Mouse (Mus musculus) CH12.LX (cell line): ENCODE measurements around the gene Nek11. TPM values are rescaled to one million over a fixed set of nuclear protein-coding genes. Genes with fewer than 3 reads are reported as not detected.
A peak's percentile ranks its signal among the peaks of the same experiment; 100 is the strongest.

Experiments used
- DNase-seq: peaks from one replicate; pipeline ENCODE4 v3.0.0-alpha.2; 2013; ENCODE audit errors: extremely low read depth
- H3K27ac ChIP-seq: 2 replicates; pipeline ENCODE4 v1.5.1; 2012; ENCODE audit warnings: low read depth, mild to moderate bottlenecking, control low read depth, moderate library complexity; ENCODE audit not compliant: insufficient read depth
- H3K27me3 ChIP-seq: replicated peaks from 2 replicates; pipeline ENCODE3; 2012; ENCODE audit warnings: inconsistent platforms
- H3K36me3 ChIP-seq, 2 experiments: replicated peaks in 1 of 2; 2 replicates each; pipeline versions ENCODE3 to v1.6.1; 2012; ENCODE audit warnings: inconsistent platforms in 1 of 2, low read length in 1 of 2, mild to moderate bottlenecking in 1 of 2, mixed read lengths in 1 of 2, moderate library complexity in 1 of 2; ENCODE audit not compliant: control insufficient read depth in 1 of 2, insufficient read depth in 1 of 2
- H3K4me1 ChIP-seq, 2 experiments: 2 replicates each; pipeline ENCODE4 v1.6.1; 2012; ENCODE audit warnings: inconsistent platforms in 1 of 2, moderate library complexity in 1 of 2; ENCODE audit not compliant: insufficient read depth in 2 of 2, control insufficient read depth in 1 of 2
- H3K4me2 ChIP-seq: 2 replicates; pipeline ENCODE4 v1.6.1; 2012; ENCODE audit warnings: low read depth, mild to moderate bottlenecking, control low read depth; ENCODE audit not compliant: poor library complexity, insufficient read depth, severe bottlenecking
- H3K4me3 ChIP-seq, 3 experiments: fragments of 150-350 bp in 1 of 3; sonication (generic) in 1 of 3; replicated peaks in 1 of 3; 2 replicates each; pipeline versions ENCODE3 to v1.5.1; 2011 to 2012; ENCODE audit warnings: low read depth in 2 of 3, low read length in 2 of 3, mild to moderate bottlenecking in 2 of 3, moderate library complexity in 2 of 3, control low read depth in 1 of 3, improper control_type of control experiment in 1 of 3, inconsistent platforms in 1 of 3, mixed read lengths in 1 of 3; ENCODE audit not compliant: poor library complexity in 1 of 3
- H3K79me2 ChIP-seq: replicated peaks from 2 replicates; pipeline ENCODE4 v1.6.1; 2012; ENCODE audit warnings: mild to moderate bottlenecking, moderate library complexity; ENCODE audit not compliant: control insufficient read depth, poor library complexity, insufficient read depth, severe bottlenecking; ENCODE audit errors: extremely low read depth
- H3K9ac ChIP-seq: 2 replicates; pipeline ENCODE4 v1.6.1; 2012; ENCODE audit warnings: low read depth, mild to moderate bottlenecking, control low read depth, moderate library complexity; ENCODE audit not compliant: insufficient read depth
- H3K9me3 ChIP-seq: replicated peaks from 2 replicates; pipeline ENCODE3; 2012; ENCODE audit warnings: low read length, inconsistent platforms, mixed read lengths
- BHLHE40 ChIP-seq: IDR thresholded peaks from 2 replicates; pipeline ENCODE4 v1.6.1; 2011; ENCODE audit warnings: mild to moderate bottlenecking, low read depth, low read length, improper control_type of control experiment
- CHD1 ChIP-seq: IDR thresholded peaks from 2 replicates; pipeline ENCODE4 v1.6.1; 2012; ENCODE audit warnings: low read depth, low read length, improper control_type of control experiment, inconsistent platforms
- CHD2 ChIP-seq: IDR thresholded peaks from 2 replicates; pipeline ENCODE4 v1.6.1; 2011; ENCODE audit warnings: low read length, improper control_type of control experiment
- CTCF ChIP-seq, 2 experiments: IDR thresholded peaks in 1 of 2; conservative IDR thresholded peaks in 1 of 2; 2 replicates each; pipeline ENCODE4 v1.5.1; 2011 to 2012; ENCODE audit warnings: low read depth in 2 of 2, low read length in 2 of 2, improper control_type of control experiment in 1 of 2, inconsistent platforms in 1 of 2, mild to moderate bottlenecking in 1 of 2, moderate library complexity in 1 of 2
- E2F4 ChIP-seq: IDR thresholded peaks from 2 replicates; pipeline ENCODE4 v1.6.1; 2011; ENCODE audit warnings: low read depth, low read length, improper control_type of control experiment; ENCODE audit not compliant: insufficient replicate concordance
- ELF1 ChIP-seq: IDR thresholded peaks from 2 replicates; pipeline ENCODE4 v1.6.1; 2014; ENCODE audit warnings: low read depth, mild to moderate bottlenecking, inconsistent platforms, low read length, improper control_type of control experiment
- EP300 ChIP-seq: IDR thresholded peaks from 2 replicates; pipeline ENCODE4 v1.6.1; 2011; ENCODE audit warnings: low read length, improper control_type of control experiment
- ETS1 ChIP-seq: conservative IDR thresholded peaks from 2 replicates; pipeline ENCODE4 v1.6.1; 2012; ENCODE audit warnings: low read depth, mild to moderate bottlenecking, inconsistent platforms, low read length, improper control_type of control experiment, moderate library complexity
- GABPA ChIP-seq: IDR thresholded peaks from 2 replicates; pipeline ENCODE4 v1.6.1; 2012; ENCODE audit warnings: low read depth, low read length, improper control_type of control experiment, inconsistent platforms; ENCODE audit not compliant: insufficient replicate concordance
- HCFC1 ChIP-seq: IDR thresholded peaks from 2 replicates; pipeline ENCODE4 v1.6.1; 2012; ENCODE audit warnings: low read depth, mild to moderate bottlenecking, inconsistent platforms, low read length, improper control_type of control experiment
- IRF4 ChIP-seq: IDR thresholded peaks from 2 replicates; pipeline ENCODE4 v1.6.1; 2014; ENCODE audit warnings: low read depth, mild to moderate bottlenecking, inconsistent platforms, low read length, improper control_type of control experiment
- JUN ChIP-seq: IDR thresholded peaks from 2 replicates; pipeline ENCODE4 v1.6.1; 2011; ENCODE audit warnings: low read depth, mild to moderate bottlenecking, low read length, improper control_type of control experiment, moderate library complexity; ENCODE audit not compliant: insufficient read depth
- JUND ChIP-seq: conservative IDR thresholded peaks from 2 replicates; pipeline ENCODE4 v1.6.1; 2011; ENCODE audit warnings: low read depth, low read length, improper control_type of control experiment
- KAT2A ChIP-seq: IDR thresholded peaks from 2 replicates; pipeline ENCODE4 v1.6.1; 2012; ENCODE audit warnings: low read length, improper control_type of control experiment, inconsistent platforms; ENCODE audit not compliant: insufficient replicate concordance
- MAFK ChIP-seq: IDR thresholded peaks from 2 replicates; pipeline ENCODE4 v1.6.1; 2011; ENCODE audit warnings: low read length, improper control_type of control experiment; ENCODE audit not compliant: insufficient replicate concordance
- MAX ChIP-seq: IDR thresholded peaks from 2 replicates; pipeline ENCODE4 v1.6.1; 2011; ENCODE audit warnings: low read length, improper control_type of control experiment
- MAZ ChIP-seq: IDR thresholded peaks from 2 replicates; pipeline ENCODE4 v1.6.1; 2012; ENCODE audit warnings: low read depth, mild to moderate bottlenecking, inconsistent platforms, low read length, improper control_type of control experiment, moderate library complexity
- MEF2A ChIP-seq: IDR thresholded peaks from 2 replicates; pipeline ENCODE4 v1.6.1; 2014; ENCODE audit warnings: low read depth, mild to moderate bottlenecking, inconsistent platforms, low read length, improper control_type of control experiment, borderline replicate concordance
- MXI1 ChIP-seq: IDR thresholded peaks from 2 replicates; pipeline ENCODE4 v1.6.1; 2011; ENCODE audit warnings: mild to moderate bottlenecking, low read depth, low read length, improper control_type of control experiment
- MYC ChIP-seq: IDR thresholded peaks from 2 replicates; pipeline ENCODE4 v1.6.1; 2011; ENCODE audit warnings: low read depth, mild to moderate bottlenecking, improper control_type of control experiment, low read length
- NELFE ChIP-seq: IDR thresholded peaks from 2 replicates; pipeline ENCODE4 v1.6.1; 2011; ENCODE audit warnings: low read depth, low read length, improper control_type of control experiment
- NRF1 ChIP-seq: IDR thresholded peaks from 2 replicates; pipeline ENCODE4 v1.6.1; 2014; ENCODE audit warnings: low read depth, mild to moderate bottlenecking, inconsistent platforms, low read length, improper control_type of control experiment, moderate library complexity
- PAX5 ChIP-seq: IDR thresholded peaks from 2 replicates; pipeline ENCODE4 v1.6.1; 2012; ENCODE audit warnings: low read length, inconsistent platforms, mixed read lengths
- POLR2A ChIP-seq: IDR thresholded peaks from 2 replicates; pipeline ENCODE4 v1.6.1; 2011; ENCODE audit warnings: low read depth, mild to moderate bottlenecking, improper control_type of control experiment, low read length
- POLR2AphosphoS2 ChIP-seq: IDR thresholded peaks from 2 replicates; pipeline ENCODE4 v1.6.1; 2011; ENCODE audit warnings: low read depth, low read length, improper control_type of control experiment
- RAD21 ChIP-seq: IDR thresholded peaks from 2 replicates; pipeline ENCODE4 v1.6.1; 2011; ENCODE audit warnings: low read depth, mild to moderate bottlenecking, low read length, improper control_type of control experiment, moderate library complexity
- RCOR1 ChIP-seq: conservative IDR thresholded peaks from 2 replicates; pipeline ENCODE4 v1.6.1; 2012; ENCODE audit warnings: low read depth, mild to moderate bottlenecking, inconsistent platforms, low read length, improper control_type of control experiment
- SIN3A ChIP-seq: IDR thresholded peaks from 2 replicates; pipeline ENCODE4 v1.6.1; 2012; ENCODE audit warnings: low read length, improper control_type of control experiment, inconsistent platforms
- SMC3 ChIP-seq: IDR thresholded peaks from 2 replicates; pipeline ENCODE4 v1.6.1; 2011; ENCODE audit warnings: low read depth, low read length, improper control_type of control experiment
- TBP ChIP-seq: conservative IDR thresholded peaks from 2 replicates; pipeline ENCODE4 v1.6.1; 2011; ENCODE audit warnings: low read depth, low read length, improper control_type of control experiment
- TCF12 ChIP-seq: IDR thresholded peaks from 2 replicates; pipeline ENCODE4 v1.6.1; 2014; ENCODE audit warnings: low read depth, mild to moderate bottlenecking, inconsistent platforms, low read length, improper control_type of control experiment
- UBTF ChIP-seq: IDR thresholded peaks from 2 replicates; pipeline ENCODE4 v1.6.1; 2012; ENCODE audit warnings: low read depth, mild to moderate bottlenecking, inconsistent platforms, low read length, improper control_type of control experiment, moderate library complexity
- USF1 ChIP-seq: IDR thresholded peaks from 2 replicates; pipeline ENCODE4 v1.6.1; 2014; ENCODE audit warnings: low read depth, mild to moderate bottlenecking, inconsistent platforms, low read length, improper control_type of control experiment
- USF2 ChIP-seq: conservative IDR thresholded peaks from 2 replicates; pipeline ENCODE4 v1.6.1; 2011; ENCODE audit warnings: low read depth, low read length, improper control_type of control experiment
- ZC3H11A ChIP-seq: IDR thresholded peaks from 2 replicates; pipeline ENCODE4 v1.6.1; 2012; ENCODE audit warnings: low read depth, mild to moderate bottlenecking, inconsistent platforms, low read length, improper control_type of control experiment
- ZKSCAN1 ChIP-seq: IDR thresholded peaks from 2 replicates; pipeline ENCODE4 v1.6.1; 2012; ENCODE audit warnings: low read depth, inconsistent platforms, low read length, improper control_type of control experiment, borderline replicate concordance
- ZMIZ1 ChIP-seq: IDR thresholded peaks from 2 replicates; pipeline ENCODE4 v1.6.1; 2012; ENCODE audit warnings: low read depth, mild to moderate bottlenecking, inconsistent platforms, low read length, improper control_type of control experiment
- ZNF384 ChIP-seq: IDR thresholded peaks from 2 replicates; pipeline ENCODE4 v1.6.1; 2012; ENCODE audit warnings: low read depth, low read length, improper control_type of control experiment, inconsistent platforms
- dilution Hi-C: fragments of 300-500 bp; cut with MboI; formaldehyde crosslinking; loops from 2 replicates; pipeline ENCODE4 v1.14.3; 2020; ENCODE audit warnings: low sequenced_read_pairs; ENCODE audit not compliant: extremely low pct_unique_long_range_greater_than_20kb, extremely low pct_ligation_motif_present
- in situ Hi-C: fragments of 300-500 bp; cut with MboI; formaldehyde crosslinking; loops from 3 replicates; pipeline ENCODE4 v1.14.3; 2019; ENCODE audit warnings: low sequenced_read_pairs, low pct_ligation_motif_present, low pct_unique_long_range_greater_than_20kb, mixed read lengths
- polyA plus RNA-seq: library from polyadenylated mRNA; unstranded; fragments of >175 nt; gene quantifications from 2 replicates; pipeline ENCODE4 v1.2.1, GENCODE M21; 2012; ENCODE audit warnings: low read depth; ENCODE audit not compliant: insufficient read length
- total RNA-seq, 2 experiments: library from RNA; depleted of rRNA; stranded (reverse); fragments of 300-350 nt in 1 of 2; fragments of >200 nt in 1 of 2; gene quantifications; 2 replicates each; pipeline ENCODE4 v1.2.3; 2012 to 2014

Nek11 gene
- total and polyA plus RNA-seq, 3 experiments: 0.17 to 0.32 TPM; not detected in 1

- dilution Hi-C loops (no loop called here), in situ Hi-C loops (loop anchor here (25.0 kb wide), 1 partner anchor 256 kb away; the partner anchor contains the start of genes Aste1 and Nek11)
- DNase-seq: peak; percentile 95
- Histone ChIP-seq H3K4me1 (peaks cover 14 to 35% of the 10 kb centered on the region in 2 experiments), H3K9ac (peak within 1 kb of the TSS; percentile 73), H3K4me2 (peak within 1 kb of the TSS; percentile 94), H3K27ac (peak within 1 kb of the TSS; percentile 68), H3K9me3 (no peaks in the 10 kb centered on the region), H3K36me3 (peaks cover 3 to 18% of the 10 kb centered on the region in 2 experiments), H3K27me3 (no peaks in the 10 kb centered on the region), H3K79me2 (no peaks in the 10 kb centered on the region), H3K4me3 (peak within 1 kb of the TSS; percentile 74 to 96 (median 89))
- TF ChIP-seq GABPA (no peak), MAZ (no peak), TBP (peak; percentile 78), USF2 (no peak), RAD21 (no peak), MEF2A (no peak), PAX5 (no peak), ZC3H11A (no peak), TCF12 (peak; percentile 58; the same call in 1 of the 2 replicates), NELFE (peak; percentile 73), ETS1 (no peak), POLR2AphosphoS2 (peak; percentile 46; the same call in 1 of the 2 replicates), SMC3 (no peak), POLR2A (peak; percentile 87), CHD2 (no peak; the same call in 1 of the 2 replicates), CHD1 (no peak), E2F4 (no peak), EP300 (no peak), KAT2A (no peak), HCFC1 (peak; percentile 51), JUN (no peak), ELF1 (peak; percentile 99), USF1 (no peak), ZKSCAN1 (no peak), IRF4 (no peak), RCOR1 (no peak), NRF1 (no peak), MXI1 (peak; percentile 77), UBTF (0 out of 2 replicates have a peak, but pooled peaks have one; percentile 36), MAX (peak; percentile 61; the same call in 1 of the 2 replicates), ZMIZ1 (peak; percentile 69; the same call in 1 of the 2 replicates), MAFK (no peak), SIN3A (peak; percentile 83), ZNF384 (no peak), BHLHE40 (no peak), CTCF (conservative IDR thresholded peaks at IDR 0.05 in 1 of 2, IDR thresholded peaks at IDR 0.05 in 1 of 2; ENCODE audit: low read depth in 2 of 2, low read length in 2 of 2) (no peak), JUND (no peak), MYC (no peak)
These were observed 263.9 kb downstream of the Nek11 start, which contains the start of gene Nudt16 for GRCm38 (mm10) chr9:105131253-105132001. Gene Nudt16 (minus strand): TSS chr9:105131824.
